Mouse (Mus musculus): Measurements from ENCODE around the gene Vmn2r13. TPM values are rescaled to one million over a fixed set of nuclear protein-coding genes. Genes with fewer than 3 reads are reported as not detected.
"Not testable (repeated sequence)": the region's sequence is repeated elsewhere in the genome, so short reads cannot be mapped to it uniquely, and the experiment has no call there.

The Vmn2r13 gene
- polyA plus RNA-seq (2014; fragmentation: Nextera tagmentation; extraction: Ambion mirVana) = not detected in 2 replicates

- 59% methylated on average over 2 of the region's 2 CpGs for WGBS
- not testable (repeated sequence) for H3K4me3 ChIP-seq (ENCODE audit: low read depth, low read length); H3K9ac ChIP-seq (replicated peaks; ENCODE audit: low read depth, low read length); H3K36me3 ChIP-seq (ENCODE audit: control insufficient read depth, insufficient read depth, low read length); ATAC-seq (ENCODE audit: low read depth); H3K4me2 ChIP-seq (ENCODE audit: low read depth, low read length); H3K27ac ChIP-seq (ENCODE audit: low read depth, low read length); H3K27me3 ChIP-seq (ENCODE audit: control insufficient read depth, insufficient read depth, low read length); H3K9me3 ChIP-seq (ENCODE audit: control insufficient read depth, low read length); H3K4me1 ChIP-seq (ENCODE audit: control insufficient read depth, insufficient read depth, low read length)
These were observed at the start of gene Vmn2r13 for GRCm38 (mm10) chr5:109192099-109192498. Vmn2r13 (minus strand) TSS chr5:109192199.

GRCm38 (mm10) chr5:109224608-109225007 is 32.6 kb upstream of the Vmn2r13 start, which contains the start of gene Vmn2r14:
Vmn2r14 (minus strand) TSS chr5:109224708.
- no peak within 1 kb of the TSS for H3K4me2 ChIP-seq (ENCODE audit: low read depth, low read length)

DNA sequence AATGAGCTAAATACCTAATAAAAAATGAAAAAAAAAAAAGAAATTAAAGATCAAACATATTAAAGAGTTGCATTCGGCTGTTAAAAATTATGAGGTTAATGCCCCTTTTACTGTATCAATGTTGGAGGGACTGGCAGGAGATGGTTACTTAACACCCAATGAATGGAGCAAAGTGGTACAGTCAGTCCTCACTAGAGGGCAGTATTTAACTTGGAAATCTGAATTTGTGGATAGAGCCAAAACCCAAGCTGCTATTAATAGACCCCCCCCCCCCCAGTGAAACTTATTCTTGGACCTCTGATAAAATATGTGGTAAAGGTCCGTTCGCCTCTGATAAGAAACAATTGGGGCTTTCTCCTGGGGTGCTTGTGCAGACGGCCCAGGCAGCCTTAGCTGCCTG is 25.1 kb downstream of the Vmn2r13 start:
- H3K9ac ChIP-seq (replicated peaks; ENCODE audit: low read depth, low read length); H3K27ac ChIP-seq (ENCODE audit: low read depth, low read length); H3K9me3 ChIP-seq (ENCODE audit: control insufficient read depth, low read length); ATAC-seq (ENCODE audit: low read depth); H3K4me1 ChIP-seq (ENCODE audit: control insufficient read depth, insufficient read depth, low read length); H3K4me2 ChIP-seq (ENCODE audit: low read depth, low read length); H3K4me3 ChIP-seq (ENCODE audit: low read depth, low read length); H3K27me3 ChIP-seq (ENCODE audit: control insufficient read depth, insufficient read depth, low read length); H3K36me3 ChIP-seq (ENCODE audit: control insufficient read depth, insufficient read depth, low read length): not testable (repeated sequence)
- WGBS = 87% methylated on average over 4 of the region's 4 CpGs

More at GRCm38 (mm10) chr5:109224608-109225007, 32.6 kb upstream of the Vmn2r13 start, which contains the start of gene Vmn2r14:
- 80% methylated on average over 3 of the region's 3 CpGs for WGBS
- Histone ChIP-seq H3K4me3 (ENCODE audit: low read depth, low read length) (no peak within 1 kb of the TSS), H3K27me3 (ENCODE audit: control insufficient read depth, insufficient read depth, low read length) (no peaks in the 10 kb centered on the region), H3K36me3 (ENCODE audit: control insufficient read depth, insufficient read depth, low read length) (no peaks in the 10 kb centered on the region), H3K27ac (ENCODE audit: low read depth, low read length) (no peak within 1 kb of the TSS), H3K4me1 (ENCODE audit: control insufficient read depth, insufficient read depth, low read length) (no peaks in the 10 kb centered on the region), H3K9me3 (ENCODE audit: control insufficient read depth, low read length) (no peaks in the 10 kb centered on the region), H3K9ac (replicated peaks; ENCODE audit: low read depth, low read length) (no peak within 1 kb of the TSS)
- ATAC-seq (ENCODE audit: low read depth) = no peak

- Histone ChIP-seq H3K27me3 (ENCODE audit: control insufficient read depth, insufficient read depth, low read length) (no peaks in the 10 kb centered on the region), H3K36me3 (ENCODE audit: control insufficient read depth, insufficient read depth, low read length) (no peaks in the 10 kb centered on the region), H3K9me3 (ENCODE audit: control insufficient read depth, low read length) (peaks cover 4% of the 10 kb centered on the region), H3K4me1 (ENCODE audit: control insufficient read depth, insufficient read depth, low read length) (no peaks in the 10 kb centered on the region), H3K4me2 (ENCODE audit: low read depth, low read length) (no peak overlapping the region), H3K4me3 (ENCODE audit: low read depth, low read length) (no peak overlapping the region), H3K9ac (replicated peaks; ENCODE audit: low read depth, low read length) (no peak overlapping the region), H3K27ac (ENCODE audit: low read depth, low read length) (no peak overlapping the region)
- ATAC-seq (ENCODE audit: low read depth) = no peak
- WGBS = 83% methylated on average over 5 of the region's 5 CpGs
These were observed 31.9 kb downstream of the Vmn2r13 start for GRCm38 (mm10) chr5:109160121-109160520.

GRCm38 (mm10) chr5:109159576-109159975 is 32.4 kb downstream of the Vmn2r13 start:
- not testable (repeated sequence) for H3K4me3 ChIP-seq (ENCODE audit: low read depth, low read length); H3K9me3 ChIP-seq (ENCODE audit: control insufficient read depth, low read length); H3K36me3 ChIP-seq (ENCODE audit: control insufficient read depth, insufficient read depth, low read length); ATAC-seq (ENCODE audit: low read depth); H3K4me2 ChIP-seq (ENCODE audit: low read depth, low read length); H3K9ac ChIP-seq (replicated peaks; ENCODE audit: low read depth, low read length); H3K4me1 ChIP-seq (ENCODE audit: control insufficient read depth, insufficient read depth, low read length); H3K27me3 ChIP-seq (ENCODE audit: control insufficient read depth, insufficient read depth, low read length); H3K27ac ChIP-seq (ENCODE audit: low read depth, low read length)
- WGBS = 68% methylated on average over 1 of the region's 1 CpGs

DNA sequence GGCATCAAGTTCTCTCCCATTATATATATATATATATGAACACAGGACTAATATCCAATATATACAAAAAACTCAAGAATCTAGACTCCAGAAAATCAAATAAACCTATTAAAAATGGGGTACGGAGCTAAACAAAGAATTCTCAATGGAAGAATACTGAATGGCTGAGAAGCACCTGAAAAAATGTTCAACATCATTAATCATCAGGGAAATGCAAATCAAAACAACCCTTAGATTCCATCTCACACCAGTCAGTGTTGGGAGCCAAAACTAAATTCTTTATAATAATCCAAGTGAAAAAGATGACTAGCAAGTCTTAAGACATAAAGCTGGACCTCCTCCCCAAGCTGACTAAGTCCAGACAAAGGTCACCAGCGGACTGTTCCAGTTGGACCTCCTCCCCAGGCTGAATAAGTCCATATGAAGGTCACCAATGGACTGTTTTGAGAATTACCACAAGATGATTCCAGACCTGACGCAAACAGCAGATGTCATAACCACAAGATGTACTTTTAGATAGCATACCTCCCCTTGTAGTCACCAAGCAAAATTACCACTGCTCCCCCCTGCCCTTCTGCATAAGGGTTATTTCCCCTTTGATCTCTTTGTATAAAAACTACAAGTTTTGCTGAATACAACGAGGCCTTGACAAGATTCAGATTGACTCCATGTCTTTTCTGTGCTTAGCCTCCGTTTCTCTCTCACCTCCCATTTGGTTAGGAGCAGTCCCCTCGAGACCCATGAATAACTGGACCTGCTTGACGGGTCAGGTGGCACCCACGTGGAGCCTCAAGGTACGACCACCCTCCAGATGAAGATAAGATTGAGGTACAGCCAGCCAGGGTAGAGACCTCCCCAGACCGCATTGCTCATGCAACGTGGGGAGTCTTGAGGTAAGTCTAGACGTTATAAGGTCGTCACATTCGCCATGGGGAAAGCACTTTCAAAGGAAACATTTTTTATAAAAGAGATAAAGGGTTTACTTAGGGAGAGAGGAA is 33.2 kb downstream of the Vmn2r13 start:
- H3K4me1 ChIP-seq (ENCODE audit: control insufficient read depth, insufficient read depth, low read length); H3K4me2 ChIP-seq (ENCODE audit: low read depth, low read length); H3K4me3 ChIP-seq (ENCODE audit: low read depth, low read length); H3K9ac ChIP-seq (replicated peaks; ENCODE audit: low read depth, low read length); H3K27me3 ChIP-seq (ENCODE audit: control insufficient read depth, insufficient read depth, low read length); H3K36me3 ChIP-seq (ENCODE audit: control insufficient read depth, insufficient read depth, low read length); H3K27ac ChIP-seq (ENCODE audit: low read depth, low read length); ATAC-seq (ENCODE audit: low read depth); H3K9me3 ChIP-seq (ENCODE audit: control insufficient read depth, low read length): not testable (repeated sequence)
- WGBS = 77% methylated on average over 14 of the region's 14 CpGs

DNA sequence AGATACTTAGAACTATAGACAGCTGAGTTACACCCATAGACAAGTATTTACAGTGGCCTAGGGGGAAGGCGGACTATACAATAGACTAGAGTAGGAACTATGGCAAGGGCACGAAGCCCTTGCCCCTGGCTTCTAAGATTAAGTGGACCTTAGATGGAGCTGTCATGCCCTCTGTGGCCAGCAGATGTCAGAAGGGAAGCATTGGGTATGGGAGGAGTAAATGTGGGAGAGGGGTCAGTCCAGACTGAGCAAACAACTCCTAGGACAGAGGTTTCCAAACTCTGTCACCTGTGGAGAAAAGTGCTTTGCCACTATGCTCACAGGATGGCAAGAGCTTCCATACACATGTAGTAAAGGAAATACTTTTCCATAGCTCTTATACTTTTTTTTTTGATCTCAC is 52.5 kb downstream of the Vmn2r13 start:
- no peak for ATAC-seq (ENCODE audit: low read depth)
- Histone ChIP-seq H3K4me3 (ENCODE audit: low read depth, low read length) (no peak overlapping the region), H3K27me3 (ENCODE audit: control insufficient read depth, insufficient read depth, low read length) (no peaks in the 10 kb centered on the region), H3K9ac (replicated peaks; ENCODE audit: low read depth, low read length) (no peak overlapping the region), H3K4me1 (ENCODE audit: control insufficient read depth, insufficient read depth, low read length) (no peaks in the 10 kb centered on the region), H3K27ac (ENCODE audit: low read depth, low read length) (no peak overlapping the region), H3K36me3 (ENCODE audit: control insufficient read depth, insufficient read depth, low read length) (no peaks in the 10 kb centered on the region), H3K9me3 (ENCODE audit: control insufficient read depth, low read length) (peaks cover 13% of the 10 kb centered on the region), H3K4me2 (ENCODE audit: low read depth, low read length) (no peak overlapping the region)
- WGBS = 77% methylated on average over 2 of the region's 2 CpGs

DNA sequence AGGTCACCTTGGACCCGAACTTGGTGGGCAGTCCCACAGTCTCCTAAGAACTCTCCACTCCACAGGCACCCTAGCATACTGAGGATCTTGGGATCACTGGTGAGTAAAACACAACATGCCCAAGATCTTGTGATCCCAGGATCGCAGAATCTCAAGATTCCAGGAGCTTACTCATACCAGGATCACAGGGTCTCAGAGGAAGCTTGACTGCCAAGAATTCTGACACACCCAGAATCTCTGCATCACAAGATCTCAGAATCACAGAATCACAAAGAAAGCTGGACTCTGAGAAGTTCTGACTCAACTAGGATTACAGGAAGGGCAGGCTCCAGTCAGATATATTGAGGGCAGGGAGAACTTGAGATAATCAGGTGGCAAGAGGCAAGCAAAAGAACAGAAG is 55.3 kb downstream of the Vmn2r13 start:
- H3K9me3 ChIP-seq (ENCODE audit: control insufficient read depth, low read length) = peaks cover 13% of the 10 kb centered on the region
- ATAC-seq (ENCODE audit: low read depth) = no peak

More for the DNA sequence above, 55.3 kb downstream of the Vmn2r13 start:
- no peaks in the 10 kb centered on the region for H3K36me3 ChIP-seq (ENCODE audit: control insufficient read depth, insufficient read depth, low read length)
- no peaks in the 10 kb centered on the region for H3K4me1 ChIP-seq (ENCODE audit: control insufficient read depth, insufficient read depth, low read length)
- H3K27me3 ChIP-seq (ENCODE audit: control insufficient read depth, insufficient read depth, low read length) = no peaks in the 10 kb centered on the region
- H3K27ac ChIP-seq (ENCODE audit: low read depth, low read length) = no peak overlapping the region
- WGBS = 78% methylated on average over 2 of the region's 2 CpGs
- H3K4me3 ChIP-seq (ENCODE audit: low read depth, low read length) = no peak overlapping the region
- H3K4me2 ChIP-seq (ENCODE audit: low read depth, low read length) = no peak overlapping the region
- no peak overlapping the region for H3K9ac ChIP-seq (replicated peaks; ENCODE audit: low read depth, low read length)
